Mouse (Mus musculus) kidney, postnatal 0 days (tissue): ENCODE measurements around the gene Hes2. TPM values are rescaled to one million over a fixed set of nuclear protein-coding genes. Genes with fewer than 3 reads are reported as not detected.
A peak's percentile ranks its signal among the peaks of the same experiment; 100 is the strongest.

Source experiments
- ATAC-seq: fragments of 200-750 bp; cut with Nextera tagmentation; replicated peaks from 2 replicates; pipeline ENCODE4 v1.8.0; 2017; ENCODE audit warnings: low read depth, moderate number of reproducible peaks, moderate TSS enrichment, moderate library complexity; ENCODE audit not compliant: low FRiP score
- DNase-seq: peaks from one replicate; pipeline ENCODE4 v3.0.0-alpha.2; 2016; ENCODE audit warnings: low spot score
- H3K27ac ChIP-seq: fragments of 300-500 bp; sonication (generic); 2 replicates; pipeline ENCODE4 v1.5.1; 2014; ENCODE audit warnings: mild to moderate bottlenecking
- H3K27me3 ChIP-seq: fragments of 300-500 bp; sonication (generic); 2 replicates; pipeline ENCODE4 v1.6.1; 2014; ENCODE audit warnings: low read length, mixed read lengths; ENCODE audit not compliant: insufficient read depth
- H3K36me3 ChIP-seq: fragments of 300-500 bp; sonication (generic); 2 replicates; pipeline ENCODE4 v1.6.1; 2014; ENCODE audit warnings: low read length, mixed read lengths; ENCODE audit not compliant: insufficient read depth
- H3K4me1 ChIP-seq: fragments of 300-500 bp; sonication (generic); replicated peaks from 2 replicates; pipeline ENCODE4 v1.6.1; 2014; ENCODE audit warnings: antibody characterized with exemption, low read length, mixed read lengths; ENCODE audit not compliant: insufficient read depth
- H3K4me2 ChIP-seq: fragments of 300-500 bp; sonication (generic); 2 replicates; pipeline ENCODE4 v1.6.1; 2014; ENCODE audit warnings: mild to moderate bottlenecking, low read length, moderate library complexity, mixed read lengths
- H3K4me3 ChIP-seq: fragments of 300-500 bp; sonication (generic); replicated peaks from 2 replicates; pipeline ENCODE4 v1.5.1; 2014; ENCODE audit warnings: low read depth, low read length
- H3K9ac ChIP-seq: fragments of 300-500 bp; sonication (generic); 2 replicates; pipeline ENCODE4 v1.6.1; 2014; ENCODE audit warnings: low read depth, low read length
- H3K9me3 ChIP-seq: fragments of 300-500 bp; sonication (generic); replicated peaks from 2 replicates; pipeline ENCODE4 v1.6.1; 2016; ENCODE audit warnings: low read length, inconsistent platforms, mixed read lengths
- CTCF ChIP-seq: IDR thresholded peaks from 2 replicates; pipeline ENCODE4 v1.5.1; 2016; ENCODE audit warnings: antibody characterized with exemption, low read depth, mild to moderate bottlenecking, moderate library complexity
- WGBS: fragments of 180-500 bp; shearing (Covaris S2); extraction: QIAGEN DNeasy Blood & Tissue Kit; methylation state at CpG from one replicate; pipeline ENCODE4 v1.1.7; 2014; 5-methylcytosine and 5-hydroxymethylcytosine counted together
- polyA plus RNA-seq: library from polyadenylated mRNA; unstranded; fragments of >200 nt; fragmentation: Nextera tagmentation; extraction: Ambion mirVana; gene quantifications from 2 replicates; pipeline ENCODE4 v1.2.1, GENCODE M21; 2015

Gene Hes2
- polyA plus RNA-seq, 1 experiment from 2014 or later, result 0.41 TPM

DNA sequence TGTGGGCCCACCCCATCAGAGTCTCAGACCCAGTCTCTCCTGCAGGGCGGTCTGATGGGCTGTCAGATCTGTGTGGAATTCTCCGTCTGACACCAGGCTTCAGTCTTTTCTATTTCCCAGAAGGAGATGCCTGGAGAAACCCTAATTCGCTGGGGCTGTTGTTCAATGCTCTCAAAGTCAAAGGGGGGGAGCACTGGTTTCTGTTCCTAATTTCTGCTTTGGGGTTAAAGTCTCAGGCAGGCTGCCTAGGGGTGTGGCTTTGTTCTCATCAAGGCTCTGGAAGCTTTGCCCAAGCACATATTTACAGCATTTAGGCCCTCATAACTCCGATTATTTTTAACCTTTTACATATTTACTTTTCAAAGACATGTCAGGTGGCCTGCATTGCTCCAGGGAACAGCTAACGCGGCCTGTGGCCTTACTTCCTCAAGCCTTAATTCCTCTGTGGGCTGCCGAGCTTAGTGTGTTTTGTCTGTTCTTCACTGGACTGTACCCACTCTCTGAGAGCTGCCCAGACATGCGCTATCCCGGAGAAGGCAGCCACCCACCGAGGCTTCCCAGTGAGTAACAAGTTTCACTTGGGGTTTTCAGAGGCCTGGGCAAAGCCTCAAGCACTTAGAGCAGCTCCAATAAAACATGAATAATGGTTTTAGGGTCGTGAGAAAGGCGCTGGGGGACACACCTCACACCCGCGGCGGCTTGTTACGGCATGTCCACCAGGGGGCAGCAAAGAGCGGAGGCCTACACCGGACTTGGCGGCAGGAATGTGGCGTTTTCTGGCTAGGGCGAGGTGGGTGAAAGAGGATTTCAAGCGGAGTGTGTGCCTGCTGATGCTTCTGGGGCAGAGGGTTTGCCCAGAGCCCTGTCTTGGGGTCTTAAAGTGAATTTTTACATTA, 6.6 kb downstream of the Hes2 start:
- TF ChIP-seq CTCF, result peak; percentile 95
- no peak for ATAC-seq
- H3K9ac ChIP-seq, result no peak overlapping the region
- 16% methylated on average over 22 of the region's 22 CpGs for WGBS
- H3K4me3 ChIP-seq, result no peak overlapping the region
- no peak overlapping the region for H3K27ac ChIP-seq
- H3K36me3 ChIP-seq, result no peaks in the 10 kb centered on the region
- peak; percentile 70 for DNase-seq
- H3K27me3 ChIP-seq, result peaks cover 13% of the 10 kb centered on the region
- no peaks in the 10 kb centered on the region for H3K4me1 ChIP-seq
- H3K4me2 ChIP-seq, result peak overlapping the region; percentile 5; the same call in 1 of the 2 replicates
- no peaks in the 10 kb centered on the region for H3K9me3 ChIP-seq

DNA sequence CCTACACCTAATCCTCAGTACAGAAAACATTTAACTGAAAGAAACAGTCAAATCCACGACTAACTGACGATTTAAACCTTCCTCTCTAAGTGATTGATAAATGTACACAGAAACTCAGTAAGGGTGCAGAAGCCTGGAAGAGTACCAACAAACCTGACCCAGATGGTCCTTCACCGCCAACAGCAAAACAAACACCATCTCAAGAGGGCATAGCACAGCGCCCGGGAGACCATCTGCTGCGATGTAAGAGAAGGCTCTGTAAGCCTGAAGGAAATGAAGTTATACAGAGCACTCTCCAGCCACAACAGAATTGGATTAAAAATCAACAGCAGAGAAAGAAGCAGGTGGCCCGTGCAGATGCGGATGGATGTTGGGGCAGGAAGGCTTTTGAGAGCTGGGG, 9.4 kb downstream of the Hes2 start:
- WGBS, result 62% methylated on average over 8 of the region's 8 CpGs
- Histone ChIP-seq H3K9me3 (no peaks in the 10 kb centered on the region), H3K4me1 (no peaks in the 10 kb centered on the region), H3K36me3 (no peaks in the 10 kb centered on the region), H3K27ac (no peak overlapping the region), H3K27me3 (no peaks in the 10 kb centered on the region), H3K4me3 (no peak overlapping the region), H3K4me2 (no peak overlapping the region), H3K9ac (no peak overlapping the region)
- DNase-seq (no peak), ATAC-seq (no peak)
- TF ChIP-seq CTCF, result no peak

DNA sequence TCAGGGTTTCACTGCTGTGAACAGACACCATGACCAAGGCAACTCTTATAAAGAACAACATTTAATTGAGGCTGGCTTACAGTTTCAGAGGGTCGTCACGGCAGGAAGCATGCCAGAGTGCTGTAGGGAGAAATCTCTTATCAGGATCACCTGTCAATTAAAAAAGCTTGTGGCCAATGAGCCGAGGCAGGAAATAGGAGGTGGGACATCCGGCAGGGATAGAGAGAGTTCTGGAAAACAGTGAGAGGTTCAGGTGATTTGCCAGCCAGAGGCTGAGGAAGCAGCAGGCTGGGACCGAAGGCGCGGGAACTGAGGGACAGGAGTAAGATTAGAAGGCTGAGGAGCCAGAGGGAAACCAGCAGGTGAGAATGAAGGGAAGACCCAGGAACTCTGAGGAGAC, 10.4 kb downstream of the Hes2 start:
- Histone ChIP-seq H3K9me3 (no peaks in the 10 kb centered on the region), H3K4me3 (no peak overlapping the region), H3K4me2 (no peak overlapping the region), H3K4me1 (no peaks in the 10 kb centered on the region), H3K27me3 (no peaks in the 10 kb centered on the region), H3K9ac (no peak overlapping the region), H3K27ac (no peak overlapping the region), H3K36me3 (no peaks in the 10 kb centered on the region)
- no peak for TF ChIP-seq CTCF
- DNase-seq (no peak), ATAC-seq (no peak)
- 70% methylated on average over 7 of the region's 7 CpGs for WGBS

DNA sequence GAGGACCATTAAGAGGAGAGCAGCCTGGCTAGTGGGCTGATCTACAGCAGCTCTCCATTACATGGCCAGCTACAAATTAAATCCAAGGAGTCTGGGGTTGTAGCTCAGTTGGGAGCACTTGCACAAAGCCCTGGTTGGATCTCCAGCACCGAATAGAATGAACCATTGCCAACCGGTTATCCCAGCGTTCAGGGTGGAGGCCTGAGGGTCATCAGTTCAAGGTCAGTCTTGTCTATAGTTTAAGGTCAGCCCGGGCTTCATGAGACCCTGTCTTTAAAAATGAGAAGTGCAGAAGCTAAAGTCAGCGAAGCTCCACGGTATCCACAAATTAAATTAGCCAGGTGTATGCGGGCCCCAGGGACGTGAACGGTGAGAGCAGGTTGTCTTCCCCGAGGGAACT, 11.6 kb downstream of the Hes2 start:
- Histone ChIP-seq H3K9me3 (no peaks in the 10 kb centered on the region), H3K27me3 (no peaks in the 10 kb centered on the region), H3K36me3 (no peaks in the 10 kb centered on the region), H3K9ac (no peak overlapping the region), H3K4me1 (no peaks in the 10 kb centered on the region), H3K4me3 (no peak overlapping the region), H3K4me2 (no peak overlapping the region), H3K27ac (no peak overlapping the region)
- 84% methylated on average over 10 of the region's 10 CpGs for WGBS
- DNase-seq (no peak), ATAC-seq (no peak)
- TF ChIP-seq CTCF, result no peak

DNA sequence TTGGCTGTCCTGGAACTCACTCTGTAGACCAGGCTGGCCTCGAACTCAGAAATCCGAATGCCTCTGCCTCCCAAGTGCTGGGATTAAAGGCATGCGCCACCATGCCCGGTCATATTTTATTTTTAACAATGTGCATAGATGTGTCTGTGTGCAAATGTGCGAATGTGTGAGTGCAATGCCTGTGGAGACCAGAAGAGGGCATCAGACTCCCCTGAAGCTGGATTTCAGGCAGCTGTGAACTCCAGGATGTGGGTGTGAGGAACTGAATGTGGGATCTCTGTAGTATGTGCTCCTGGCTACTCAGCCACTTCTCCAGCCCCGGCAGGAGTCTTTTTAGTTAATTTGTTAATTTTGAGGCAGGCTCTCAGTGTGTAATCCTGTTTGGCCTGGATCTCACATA, 12.9 kb downstream of the Hes2 start:
- WGBS, result 85% methylated on average over 6 of the region's 6 CpGs
- Histone ChIP-seq H3K36me3 (no peaks in the 10 kb centered on the region), H3K27me3 (no peaks in the 10 kb centered on the region), H3K9me3 (no peaks in the 10 kb centered on the region), H3K4me2 (no peak overlapping the region), H3K4me3 (no peak overlapping the region), H3K9ac (no peak overlapping the region), H3K4me1 (no peaks in the 10 kb centered on the region), H3K27ac (no peak overlapping the region)
- ATAC-seq (no peak), DNase-seq (no peak)
- TF ChIP-seq CTCF, result peak; percentile 49

DNA sequence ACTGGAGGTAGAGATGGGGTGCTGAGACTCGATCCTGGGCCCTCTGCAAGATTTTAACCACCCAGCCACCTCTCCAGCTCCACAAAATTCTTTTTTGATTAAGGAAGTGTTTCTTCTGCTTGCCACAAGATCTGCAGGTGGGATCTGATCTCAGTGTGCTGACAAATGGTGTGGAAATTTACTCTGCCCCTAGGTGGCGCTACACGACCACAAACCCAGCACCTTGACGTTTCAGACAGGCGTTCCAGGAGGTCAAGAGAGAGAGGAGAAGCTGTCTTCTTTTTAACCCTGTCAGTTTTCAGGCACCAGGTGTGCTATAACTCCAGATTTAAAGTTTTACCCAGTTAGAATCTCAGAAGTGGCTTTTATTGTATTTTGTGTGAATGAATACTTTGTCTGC, 14.4 kb downstream of the Hes2 start:
- Histone ChIP-seq H3K27me3 (no peaks in the 10 kb centered on the region), H3K36me3 (no peaks in the 10 kb centered on the region), H3K4me3 (no peak overlapping the region), H3K4me2 (no peak overlapping the region), H3K27ac (no peak overlapping the region), H3K9me3 (no peaks in the 10 kb centered on the region), H3K4me1 (no peaks in the 10 kb centered on the region), H3K9ac (no peak overlapping the region)
- DNase-seq, result peak; percentile 82
- no peak for ATAC-seq
- WGBS, result under 1% methylated on average over 5 of the region's 5 CpGs
- peak; percentile 92 for TF ChIP-seq CTCF
